Mouse (Mus musculus) C2C12 (cell line): ENCODE data around the gene Lsamp.

Experiments
- CEBPB ChIP-seq: IDR thresholded peaks from one replicate; pipeline ENCODE4 v1.6.1; 2011; ENCODE audit warnings: low read depth, mild to moderate bottlenecking, control low read depth, moderate library complexity
- CTCF ChIP-seq: IDR thresholded peaks from one replicate; pipeline ENCODE4 v1.5.1; 2011; ENCODE audit not compliant: control insufficient read depth, insufficient read depth, insufficient read length
- FOSL1 ChIP-seq: IDR thresholded peaks from one replicate; pipeline ENCODE4 v1.8.0; 2011; ENCODE audit warnings: mild to moderate bottlenecking, low read length; ENCODE audit not compliant: poor library complexity, insufficient read depth, severe bottlenecking
- MAX ChIP-seq: IDR thresholded peaks from one replicate; pipeline ENCODE4 v1.6.1; 2011; ENCODE audit warnings: mild to moderate bottlenecking, control low read depth
- MYOD1 ChIP-seq: IDR thresholded peaks from one replicate; pipeline ENCODE4 v1.6.1; 2011; ENCODE audit warnings: low read depth; ENCODE audit not compliant: control insufficient read depth, insufficient read length
- MYOG ChIP-seq: IDR thresholded peaks from one replicate; pipeline ENCODE4 v1.6.1; 2011; ENCODE audit not compliant: control insufficient read depth, insufficient read length; ENCODE audit errors: extremely low read depth
- USF1 ChIP-seq: IDR thresholded peaks from one replicate; pipeline ENCODE4 v1.6.1; 2011; ENCODE audit warnings: low read depth, mild to moderate bottlenecking, control low read depth, moderate library complexity

DNA sequence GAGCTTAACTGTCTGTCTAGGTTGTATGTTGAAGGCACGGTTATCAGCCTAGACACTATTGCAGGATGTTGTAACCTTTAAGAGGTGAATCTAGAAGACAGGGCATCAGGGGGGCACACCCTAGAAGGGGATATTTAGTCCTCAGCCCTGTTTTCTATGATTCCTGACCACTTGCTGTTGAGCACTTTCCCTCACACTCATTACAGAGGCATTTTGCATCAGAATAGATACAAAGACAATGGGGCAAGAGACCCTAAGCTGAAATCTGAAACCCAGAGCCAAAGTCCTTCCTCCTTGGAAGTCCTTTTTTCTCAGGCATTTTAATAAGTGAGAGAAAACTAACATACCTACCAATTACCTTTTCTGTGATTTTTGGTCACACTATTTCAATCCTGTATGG is 2038.4 kb downstream of the Lsamp start:
- TF ChIP-seq CTCF (no peak), MAX (no peak), CEBPB (no peak), USF1 (no peak), MYOD1 (no peak), MYOG (no peak), FOSL1 (no peak)
